Mouse (Mus musculus) large intestine, adult 2 months (tissue): ENCODE results near the gene Gjb4. TPM values are rescaled to one million over a fixed set of nuclear protein-coding genes. Genes with fewer than 3 reads are reported as not detected.

ENCODE experiments used
- DNase-seq: peaks from one replicate; pipeline ENCODE4 v3.0.0-alpha.2; 2012; ENCODE audit warnings: low read depth, low spot score
- WGBS: fragments of 180-500 bp; shearing (Covaris S2); methylation state at CpG from one replicate; pipeline ENCODE4 v1.1.7; 2018; 5-methylcytosine and 5-hydroxymethylcytosine counted together
- polyA plus RNA-seq: library from polyadenylated mRNA; depleted of rRNA; stranded (reverse); fragments of >200 nt; gene quantifications from 2 replicates; pipeline ENCODE4 v1.2.3, GENCODE M21; 2012

Gjb4 gene
- polyA plus RNA-seq, 1 experiment = 0.58 TPM

- no peak for DNase-seq
- WGBS = 39% methylated on average over 15 of the region's 15 CpGs
These were observed 915 bp upstream of the Gjb4 start for GRCm38 (mm10) chr4:127354506-127355485.

GRCm38 (mm10) chr4:127352594-127352993, 1.3 kb downstream of the Gjb4 start:
- 19% methylated on average over 1 of the region's 1 CpGs for WGBS
- no peak for DNase-seq

DNA sequence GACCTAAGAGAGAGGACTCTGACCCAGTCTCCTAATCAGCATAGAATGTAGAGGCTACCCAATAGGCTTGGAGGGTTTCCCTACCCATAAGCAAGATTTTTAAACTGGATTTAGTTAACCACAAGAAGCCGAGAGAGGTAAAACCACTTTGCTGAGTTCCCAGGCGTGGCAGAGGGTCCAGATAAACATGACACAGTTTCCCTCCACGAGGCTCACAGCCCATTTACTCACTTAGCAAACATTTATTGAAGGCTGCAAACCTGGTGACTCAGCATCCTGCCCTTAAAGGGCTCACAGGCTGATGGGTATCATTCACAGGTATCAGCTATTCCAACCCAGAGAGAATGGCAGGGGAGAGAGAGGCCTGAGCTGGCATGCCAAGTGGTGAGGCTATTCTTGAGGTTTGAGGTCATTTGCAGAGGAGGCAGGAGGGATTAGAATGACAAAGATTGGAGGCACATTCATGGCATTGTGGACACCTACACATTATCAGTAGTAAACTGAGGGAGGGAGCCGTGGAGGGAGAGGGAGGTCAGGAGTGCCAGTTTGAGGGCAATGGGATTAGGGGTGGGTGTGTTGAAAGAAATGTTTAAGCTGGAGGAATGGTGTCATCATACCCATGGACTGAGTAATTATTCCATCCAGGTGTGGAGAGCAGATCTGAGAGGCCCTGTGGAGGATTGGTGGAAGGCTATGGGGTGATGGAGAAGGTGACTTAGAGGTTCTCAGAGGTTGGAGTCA, 4.2 kb downstream of the Gjb4 start:
- no peak for DNase-seq
- 32% methylated on average over 4 of the region's 4 CpGs for WGBS

DNA sequence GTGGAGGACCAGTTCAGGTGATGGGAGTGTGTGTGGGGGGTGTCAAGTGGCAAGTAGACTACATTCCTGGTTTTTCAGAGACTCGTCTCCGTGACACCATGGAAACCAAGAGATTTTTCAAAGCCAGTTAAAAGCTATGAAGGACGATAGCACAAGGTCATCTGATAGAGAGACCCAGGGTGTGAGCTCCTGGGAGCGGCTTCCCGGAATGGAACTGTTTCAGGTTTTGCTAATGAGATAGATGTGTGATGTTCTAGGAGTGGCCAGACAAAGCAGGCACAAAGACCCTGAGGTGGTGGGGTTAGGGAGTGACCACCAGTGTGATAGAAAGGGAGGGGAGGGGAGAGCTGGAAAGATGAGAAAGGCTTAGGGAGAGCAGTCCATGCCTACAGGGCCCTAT, 8.9 kb downstream of the Gjb4 start:
- 72% methylated on average over 5 of the region's 5 CpGs for WGBS
- no peak for DNase-seq

DNA sequence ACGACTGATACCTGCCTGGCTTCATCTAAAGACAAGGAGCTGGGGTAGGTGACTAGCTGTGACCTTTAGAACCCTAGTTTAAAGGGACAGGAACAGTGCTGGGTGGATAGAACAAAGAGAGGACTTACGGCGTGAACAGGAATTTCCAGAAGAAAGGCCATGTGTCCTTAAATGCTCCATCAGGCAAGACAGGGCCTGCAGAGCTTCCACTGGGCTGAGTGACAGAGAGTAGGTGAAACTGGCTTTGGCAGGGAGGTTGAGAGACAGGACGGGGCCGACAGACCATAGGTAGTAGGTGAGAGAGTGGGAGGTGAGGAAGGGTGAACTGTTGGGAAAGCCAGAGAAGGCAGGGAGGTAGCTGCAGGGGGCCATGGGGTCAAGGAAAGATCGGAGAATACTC, 12.5 kb downstream of the Gjb4 start:
- DNase-seq = no peak
- WGBS = 36% methylated on average over 6 of the region's 6 CpGs

DNA sequence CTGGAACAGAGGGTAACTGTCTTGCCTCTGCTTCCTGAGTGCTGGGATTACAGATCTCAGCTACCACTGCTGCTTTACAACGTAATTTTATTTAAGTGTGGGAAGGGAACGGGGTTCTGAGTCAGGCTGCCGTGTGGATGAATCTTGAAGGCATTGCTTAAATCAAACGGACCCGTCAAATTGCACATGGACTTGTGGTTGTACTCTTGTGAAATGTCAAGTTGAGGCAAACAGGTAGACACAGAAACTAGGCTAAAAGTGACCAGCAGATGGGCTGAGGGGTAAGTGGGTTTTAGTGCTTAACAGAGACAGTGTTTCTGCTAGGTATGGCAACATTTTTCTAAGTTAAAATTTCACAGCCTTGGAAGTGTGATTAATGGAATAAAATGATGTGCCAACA, 16.2 kb downstream of the Gjb4 start:
- no peak for DNase-seq
- 75% methylated on average over 5 of the region's 5 CpGs for WGBS

- no peak for DNase-seq
- 42% methylated on average over 5 of the region's 5 CpGs for WGBS
These were observed 18.9 kb downstream of the Gjb4 start for GRCm38 (mm10) chr4:127334870-127335504.

GRCm38 (mm10) chr4:127331171-127331570, 22.7 kb downstream of the Gjb4 start:
- no peak for DNase-seq
- WGBS = 59% methylated on average over 13 of the region's 13 CpGs

DNA sequence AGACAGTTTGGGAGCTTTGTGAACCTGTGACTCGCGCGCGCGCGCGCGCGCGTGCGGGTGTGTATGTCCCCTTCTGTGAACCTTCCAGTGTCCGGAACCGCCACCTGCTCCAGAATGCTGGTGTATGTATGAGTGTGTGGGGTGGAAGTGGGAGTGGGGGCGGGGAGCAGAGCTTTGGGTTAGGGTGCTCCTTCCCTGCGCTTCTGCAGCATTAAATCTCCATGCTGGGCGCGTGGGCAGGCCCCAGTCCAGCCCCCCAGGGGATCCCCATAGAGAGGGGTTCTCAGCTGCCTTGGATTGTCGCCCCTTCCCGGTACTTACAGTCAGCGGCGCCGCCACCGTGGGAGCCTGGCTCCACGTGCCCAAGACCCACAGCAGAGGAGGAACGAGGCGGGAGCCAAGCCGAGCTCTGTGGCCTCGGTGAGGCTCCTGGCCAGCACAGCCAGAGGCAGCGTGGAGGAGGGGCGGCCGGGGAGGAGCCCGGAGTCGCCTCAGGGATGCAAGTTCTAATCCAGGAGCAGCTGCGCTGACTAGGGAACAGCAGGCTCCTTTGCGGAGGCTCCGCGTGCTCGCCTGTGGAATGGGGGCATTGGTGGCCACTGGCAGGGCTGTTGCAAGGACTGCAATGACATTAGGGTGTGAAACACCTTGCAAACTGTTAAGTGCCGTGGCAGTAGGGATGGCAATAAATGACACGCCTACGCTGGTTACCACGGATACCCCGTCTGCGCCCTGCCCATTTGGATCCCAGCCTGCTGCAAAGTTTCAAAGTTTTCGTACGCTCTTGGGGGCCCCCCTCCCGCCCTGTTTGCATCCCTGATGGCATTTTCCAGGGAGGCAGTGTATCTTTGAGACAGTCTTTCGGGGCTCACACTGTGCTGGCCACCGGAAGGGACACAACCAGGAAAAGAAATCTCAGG, 23.4 kb downstream of the Gjb4 start, which contains the start of gene Gjb3:
TSS of gene Gjb3 (minus strand) at position 664 of the 920 bp plus-strand sequence.
- 2% methylated on average over 49 of the region's 49 CpGs for WGBS

GRCm38 (mm10) chr4:127329751-127330150, 24.1 kb downstream of the Gjb4 start:
- WGBS = 2% methylated on average over 13 of the region's 13 CpGs
- DNase-seq = no peak

More for the DNA sequence above, 23.4 kb downstream of the Gjb4 start, which contains the start of gene Gjb3:
- DNase-seq = no peak

- WGBS = 9% methylated on average over 3 of the region's 3 CpGs
- DNase-seq = no peak
These were observed 24.8 kb downstream of the Gjb4 start for GRCm38 (mm10) chr4:127329046-127329445.

DNA sequence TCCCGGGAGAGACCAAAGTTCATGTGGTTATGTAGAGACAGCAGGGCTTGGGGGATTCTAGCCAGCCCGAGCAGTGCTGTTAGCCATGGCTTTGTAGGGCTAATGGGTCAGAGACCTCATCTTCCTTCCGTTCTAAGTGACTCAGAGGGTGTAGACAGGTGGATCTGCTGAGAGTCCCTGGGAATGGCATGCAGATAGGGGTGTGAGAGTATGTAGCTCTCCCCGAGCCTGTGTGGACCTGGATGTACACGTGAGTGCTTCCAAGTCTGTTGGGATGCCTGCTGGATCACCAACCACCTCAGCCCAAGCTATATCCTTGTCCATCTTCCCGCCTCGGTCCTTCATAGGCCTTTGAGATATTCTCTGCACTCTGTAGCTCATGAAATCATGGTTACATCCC, 25.5 kb downstream of the Gjb4 start:
- WGBS = 30% methylated on average over 7 of the region's 7 CpGs
- DNase-seq = no peak

DNA sequence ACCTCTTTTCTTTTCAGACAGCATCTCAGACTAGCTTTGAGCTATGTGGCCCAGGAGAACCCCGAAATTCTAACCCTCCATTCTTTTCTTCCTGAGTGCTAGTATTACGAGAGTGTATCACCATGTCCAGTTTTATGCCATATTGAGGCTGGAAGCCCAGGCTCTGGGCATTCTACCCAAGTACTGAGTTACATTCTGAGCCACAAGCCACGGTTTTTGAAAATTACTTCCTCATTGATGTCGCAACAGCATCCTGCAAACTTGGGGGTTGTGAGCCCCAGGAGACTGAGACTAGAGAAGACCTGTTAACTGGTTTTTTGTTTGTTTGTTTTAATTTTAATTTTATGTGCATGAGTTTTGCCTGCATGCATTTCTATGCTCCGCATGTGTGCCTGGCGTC, 26.1 kb downstream of the Gjb4 start:
- no peak for DNase-seq
- WGBS = 26% methylated on average over 6 of the region's 6 CpGs

- 22% methylated on average over 7 of the region's 7 CpGs for WGBS
- no peak for DNase-seq
These were observed 26.6 kb downstream of the Gjb4 start for GRCm38 (mm10) chr4:127327258-127327657.

DNA sequence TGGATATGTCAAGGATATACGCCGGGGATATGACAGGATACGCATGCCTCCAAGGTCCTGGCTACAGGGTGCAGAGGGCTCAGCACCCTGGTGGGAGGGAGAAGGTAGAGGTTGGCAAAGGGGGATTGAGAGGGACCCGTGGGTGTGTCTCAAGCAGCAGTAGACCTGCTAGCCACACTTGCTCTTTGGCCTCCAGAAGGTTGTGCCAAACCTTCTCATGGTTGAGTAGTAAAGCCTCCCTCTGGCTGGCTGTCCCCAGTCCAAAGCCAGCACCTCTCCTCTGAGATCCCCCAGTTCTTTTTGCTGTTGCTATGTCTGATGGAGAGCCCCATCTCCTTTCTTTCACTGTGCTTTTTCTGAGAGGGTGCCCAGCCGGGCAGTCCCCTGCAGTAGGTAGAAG, 28.6 kb downstream of the Gjb4 start:
- WGBS = 42% methylated on average over 5 of the region's 5 CpGs
- no peak for DNase-seq

DNA sequence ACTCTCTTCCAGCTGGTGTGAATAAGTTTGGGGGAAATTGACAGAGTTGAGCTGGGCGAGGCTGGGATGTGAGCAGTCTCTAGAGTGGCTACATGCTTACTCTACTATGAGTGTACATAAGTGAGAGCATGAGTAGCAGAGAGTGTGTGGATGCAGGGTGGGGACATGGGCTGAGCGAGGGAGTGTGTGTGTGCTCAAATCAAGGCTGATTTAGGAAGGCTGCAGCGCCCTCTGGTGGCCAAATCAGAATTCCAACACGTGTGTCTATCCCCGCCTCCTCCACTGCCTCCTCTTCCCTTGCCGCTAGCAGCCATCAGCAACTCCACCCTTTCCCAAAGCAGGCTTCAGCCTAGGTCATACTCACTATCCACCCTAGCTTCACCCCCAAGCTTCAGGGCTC, 29.1 kb downstream of the Gjb4 start:
- WGBS = 2% methylated on average over 6 of the region's 6 CpGs
- DNase-seq = no peak

DNA sequence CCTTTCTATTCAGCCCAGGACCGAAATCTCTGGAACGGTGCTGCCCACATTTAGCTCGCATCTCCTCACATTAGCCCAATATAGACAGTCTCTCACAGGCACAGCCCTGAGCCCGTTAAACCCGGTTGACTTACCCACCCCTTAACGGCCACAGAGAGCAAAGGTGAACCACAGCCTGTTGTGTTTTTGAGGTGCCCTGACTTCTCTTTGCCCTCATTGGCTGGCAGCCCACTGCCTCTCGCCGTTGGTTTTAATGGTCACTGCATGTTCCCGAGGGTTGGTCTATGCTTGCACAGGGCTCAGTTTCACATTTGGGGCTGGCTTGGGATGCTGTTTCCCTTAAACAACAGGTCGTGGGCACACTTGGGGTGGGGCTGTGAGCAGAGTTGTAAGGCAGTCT, 29.6 kb downstream of the Gjb4 start:
- WGBS = 36% methylated on average over 10 of the region's 10 CpGs
- no peak for DNase-seq

- DNase-seq = no peak
These were observed 30.2 kb downstream of the Gjb4 start for GRCm38 (mm10) chr4:127323651-127324050.

DNA sequence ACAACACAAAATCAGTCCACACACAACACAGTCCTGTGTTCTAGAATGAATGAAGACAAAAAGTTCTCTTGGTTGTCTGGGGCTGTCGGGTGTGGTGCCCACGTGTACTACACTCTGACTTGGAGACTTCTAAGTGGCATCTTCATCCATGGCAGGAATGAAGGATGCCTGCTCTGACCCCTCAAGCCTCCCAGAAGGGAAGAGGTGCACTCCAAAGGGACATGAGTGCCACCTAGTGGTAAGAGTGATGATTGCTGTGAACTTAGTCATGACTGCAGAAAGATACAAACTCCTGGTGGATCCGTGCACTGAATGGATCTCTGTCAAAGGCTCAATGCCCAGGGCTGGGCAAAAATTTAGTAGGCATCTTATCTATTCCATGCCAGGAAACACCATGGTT, 34.3 kb downstream of the Gjb4 start:
- no peak for DNase-seq
- WGBS = 9% methylated on average over 3 of the region's 3 CpGs

More at GRCm38 (mm10) chr4:127323651-127324050, 30.2 kb downstream of the Gjb4 start:
- 37% methylated on average over 3 of the region's 3 CpGs for WGBS
